Mouse (Mus musculus): Measurements from ENCODE around the gene Agmat.

DNA sequence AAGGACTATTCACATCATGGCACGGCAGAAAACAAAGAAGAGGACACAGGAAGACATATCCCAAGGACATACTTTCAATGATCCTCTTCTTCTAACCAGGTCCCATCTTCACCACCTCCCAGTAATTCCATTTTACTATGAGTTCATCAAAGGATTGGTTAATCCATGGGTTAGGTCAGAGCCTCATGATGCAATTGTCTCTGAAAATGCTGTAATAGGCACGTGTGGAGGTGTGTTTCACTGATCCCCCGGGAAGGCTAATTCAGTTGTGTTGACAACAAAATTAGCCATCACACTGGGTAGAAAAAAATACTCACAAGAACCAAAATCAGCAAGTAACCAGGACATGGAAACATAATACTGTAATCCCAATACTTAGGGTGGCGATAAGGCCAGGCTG is 28.8 kb upstream of the Agmat start:
- TF ChIP-seq USF1 (IDR thresholded peaks at IDR 0.05; ENCODE audit: low read depth) (no peak), MYOD1 (IDR thresholded peaks at IDR 0.05; ENCODE audit: control insufficient read depth, insufficient read length, low read depth) (no peak)

Measured in C2C12 (cell line).